Mouse (Mus musculus): ENCODE data around the gene Rps26. TPM values are rescaled to one million over a fixed set of nuclear protein-coding genes. Genes with fewer than 3 reads are reported as not detected.
"Not testable (repeated sequence)": the region's sequence is repeated elsewhere in the genome, so short reads cannot be mapped to it uniquely, and the experiment has no call there.

Gene Rps26
- polyA plus RNA-seq, 1 experiment from 2014 or later: 615 TPM

GRCm38 (mm10) chr10:128635697-128636096, 9.2 kb upstream of the Rps26 start:
- no peaks in the 10 kb centered on the region for H3K4me1 ChIP-seq (replicated peaks; ENCODE audit: control insufficient read depth, insufficient read depth, low read length)
- H3K27ac ChIP-seq (ENCODE audit: low read depth, low read length): no peak overlapping the region
- H3K4me2 ChIP-seq (replicated peaks; ENCODE audit: low read depth, low read length): no peak overlapping the region
- H3K9me3 ChIP-seq (ENCODE audit: control insufficient read depth, low read length): no peaks in the 10 kb centered on the region
- DNase-seq (ENCODE audit: low spot score) (no peak), ATAC-seq (ENCODE audit: low FRiP score) (no peak)
- no peak overlapping the region for H3K4me3 ChIP-seq (ENCODE audit: low read depth, low read length)
- H3K9ac ChIP-seq (ENCODE audit: low read depth, low read length): no peak overlapping the region
- 95% methylated on average over 13 of the region's 13 CpGs for WGBS
- peaks cover 8% of the 10 kb centered on the region; the same call in 1 of the 2 replicates for H3K36me3 ChIP-seq (ENCODE audit: control insufficient read depth, insufficient read depth, low read length)
- no peaks in the 10 kb centered on the region for H3K27me3 ChIP-seq (ENCODE audit: control insufficient read depth, insufficient read depth, low read length)

GRCm38 (mm10) chr10:128631571-128631970, 5.0 kb upstream of the Rps26 start:
- WGBS: 27% methylated on average over 6 of the region's 6 CpGs

GRCm38 (mm10) chr10:128630306-128630705, 3.8 kb upstream of the Rps26 start:
- not testable (repeated sequence) for ATAC-seq (ENCODE audit: low FRiP score); H3K4me1 ChIP-seq (replicated peaks; ENCODE audit: control insufficient read depth, insufficient read depth, low read length); H3K9me3 ChIP-seq (ENCODE audit: control insufficient read depth, low read length); H3K27me3 ChIP-seq (ENCODE audit: control insufficient read depth, insufficient read depth, low read length); H3K4me3 ChIP-seq (ENCODE audit: low read depth, low read length); H3K36me3 ChIP-seq (ENCODE audit: control insufficient read depth, insufficient read depth, low read length); H3K4me2 ChIP-seq (replicated peaks; ENCODE audit: low read depth, low read length); H3K27ac ChIP-seq (ENCODE audit: low read depth, low read length); H3K9ac ChIP-seq (ENCODE audit: low read depth, low read length); DNase-seq (ENCODE audit: low spot score)
- 84% methylated on average over 5 of the region's 5 CpGs for WGBS

More at GRCm38 (mm10) chr10:128631571-128631970, 5.0 kb upstream of the Rps26 start:
- DNase-seq (ENCODE audit: low spot score): no peak
- Histone ChIP-seq H3K4me1 (replicated peaks; ENCODE audit: control insufficient read depth, insufficient read depth, low read length) (no peaks in the 10 kb centered on the region), H3K27ac (ENCODE audit: low read depth, low read length) (no peak overlapping the region), H3K9ac (ENCODE audit: low read depth, low read length) (no peak overlapping the region), H3K9me3 (ENCODE audit: control insufficient read depth, low read length) (no peaks in the 10 kb centered on the region), H3K4me2 (replicated peaks; ENCODE audit: low read depth, low read length) (no peak overlapping the region), H3K36me3 (ENCODE audit: control insufficient read depth, insufficient read depth, low read length) (peaks cover 8% of the 10 kb centered on the region; the same call in 1 of the 2 replicates), H3K27me3 (ENCODE audit: control insufficient read depth, insufficient read depth, low read length) (no peaks in the 10 kb centered on the region), H3K4me3 (ENCODE audit: low read depth, low read length) (no peak overlapping the region)
- no peak for ATAC-seq (ENCODE audit: low FRiP score)

- no peak for DNase-seq (ENCODE audit: low spot score)
- 68% methylated on average over 2 of the region's 2 CpGs for WGBS
These were observed 3.2 kb upstream of the Rps26 start for GRCm38 (mm10) chr10:128629746-128630145.

GRCm38 (mm10) chr10:128627398-128628317, 1.1 kb upstream of the Rps26 start:
- H3K9ac ChIP-seq (ENCODE audit: low read depth, low read length): no peak overlapping the region
- H3K9me3 ChIP-seq (ENCODE audit: control insufficient read depth, low read length): no peaks in the 10 kb centered on the region
- H3K27me3 ChIP-seq (ENCODE audit: control insufficient read depth, insufficient read depth, low read length): no peaks in the 10 kb centered on the region
- no peak overlapping the region for H3K4me2 ChIP-seq (replicated peaks; ENCODE audit: low read depth, low read length)
- H3K4me3 ChIP-seq (ENCODE audit: low read depth, low read length): no peak overlapping the region
- WGBS: 88% methylated on average over 10 of the region's 10 CpGs
- 0 out of 2 replicates have a peak, but pooled peaks cover 4% of the 10 kb centered on the region for H3K4me1 ChIP-seq (replicated peaks; ENCODE audit: control insufficient read depth, insufficient read depth, low read length)
- no peak for ATAC-seq (ENCODE audit: low FRiP score)
- no peak overlapping the region for H3K27ac ChIP-seq (ENCODE audit: low read depth, low read length)
- no peak for DNase-seq (ENCODE audit: low spot score)
- H3K36me3 ChIP-seq (ENCODE audit: control insufficient read depth, insufficient read depth, low read length): peaks cover 6% of the 10 kb centered on the region

More at GRCm38 (mm10) chr10:128629746-128630145, 3.2 kb upstream of the Rps26 start:
- no peaks in the 10 kb centered on the region for H3K9me3 ChIP-seq (ENCODE audit: control insufficient read depth, low read length)
- no peak overlapping the region for H3K27ac ChIP-seq (ENCODE audit: low read depth, low read length)
- no peaks in the 10 kb centered on the region for H3K27me3 ChIP-seq (ENCODE audit: control insufficient read depth, insufficient read depth, low read length)
- 0 out of 2 replicates have a peak, but pooled peaks cover 4% of the 10 kb centered on the region for H3K4me1 ChIP-seq (replicated peaks; ENCODE audit: control insufficient read depth, insufficient read depth, low read length)
- H3K4me3 ChIP-seq (ENCODE audit: low read depth, low read length): no peak overlapping the region
- no peak for ATAC-seq (ENCODE audit: low FRiP score)
- H3K36me3 ChIP-seq (ENCODE audit: control insufficient read depth, insufficient read depth, low read length): peaks cover 7% of the 10 kb centered on the region; the same call in 1 of the 2 replicates
- H3K9ac ChIP-seq (ENCODE audit: low read depth, low read length): no peak overlapping the region
- no peak overlapping the region for H3K4me2 ChIP-seq (replicated peaks; ENCODE audit: low read depth, low read length)

GRCm38 (mm10) chr10:128625287-128625894, 1.2 kb downstream of the Rps26 start:
- Histone ChIP-seq H3K9me3 (ENCODE audit: control insufficient read depth, low read length) (no peaks in the 10 kb centered on the region), H3K27ac (ENCODE audit: low read depth, low read length) (no peak overlapping the region), H3K27me3 (ENCODE audit: control insufficient read depth, insufficient read depth, low read length) (no peaks in the 10 kb centered on the region), H3K4me1 (replicated peaks; ENCODE audit: control insufficient read depth, insufficient read depth, low read length) (0 out of 2 replicates have a peak, but pooled peaks cover 4% of the 10 kb centered on the region), H3K36me3 (ENCODE audit: control insufficient read depth, insufficient read depth, low read length) (peaks cover 6% of the 10 kb centered on the region), H3K4me2 (replicated peaks; ENCODE audit: low read depth, low read length) (peak overlapping the region; percentile 89), H3K4me3 (ENCODE audit: low read depth, low read length) (peak overlapping the region; percentile 72), H3K9ac (ENCODE audit: low read depth, low read length) (peak overlapping the region; percentile 80)
- WGBS: 52% methylated on average over 7 of the region's 7 CpGs
- ATAC-seq (ENCODE audit: low FRiP score): no peak
- DNase-seq (ENCODE audit: low spot score): no peak

- ATAC-seq (ENCODE audit: low FRiP score); H3K27ac ChIP-seq (ENCODE audit: low read depth, low read length); DNase-seq (ENCODE audit: low spot score); H3K9me3 ChIP-seq (ENCODE audit: control insufficient read depth, low read length); H3K4me1 ChIP-seq (replicated peaks; ENCODE audit: control insufficient read depth, insufficient read depth, low read length); H3K4me3 ChIP-seq (ENCODE audit: low read depth, low read length); H3K27me3 ChIP-seq (ENCODE audit: control insufficient read depth, insufficient read depth, low read length); H3K4me2 ChIP-seq (replicated peaks; ENCODE audit: low read depth, low read length); H3K9ac ChIP-seq (ENCODE audit: low read depth, low read length); H3K36me3 ChIP-seq (ENCODE audit: control insufficient read depth, insufficient read depth, low read length): not testable (repeated sequence)
- WGBS: 84% methylated on average over 4 of the region's 4 CpGs
These were observed 3.4 kb downstream of the Rps26 start for GRCm38 (mm10) chr10:128623106-128623613.

GRCm38 (mm10) chr10:128622702-128623101, 3.8 kb downstream of the Rps26 start:
- WGBS: 84% methylated on average over 4 of the region's 4 CpGs
- H3K4me2 ChIP-seq (replicated peaks; ENCODE audit: low read depth, low read length): no peak overlapping the region
- DNase-seq (ENCODE audit: low spot score): no peak
- ATAC-seq (ENCODE audit: low FRiP score): no peak
- H3K9me3 ChIP-seq (ENCODE audit: control insufficient read depth, low read length): no peaks in the 10 kb centered on the region
- 0 out of 2 replicates have a peak, but pooled peaks cover 4% of the 10 kb centered on the region for H3K4me1 ChIP-seq (replicated peaks; ENCODE audit: control insufficient read depth, insufficient read depth, low read length)
- no peaks in the 10 kb centered on the region for H3K27me3 ChIP-seq (ENCODE audit: control insufficient read depth, insufficient read depth, low read length)
- H3K27ac ChIP-seq (ENCODE audit: low read depth, low read length): no peak overlapping the region
- H3K4me3 ChIP-seq (ENCODE audit: low read depth, low read length): no peak overlapping the region
- H3K9ac ChIP-seq (ENCODE audit: low read depth, low read length): no peak overlapping the region
- peaks cover 6% of the 10 kb centered on the region for H3K36me3 ChIP-seq (ENCODE audit: control insufficient read depth, insufficient read depth, low read length)

Measured in hindbrain, embryonic 11.5 days (tissue).